Mouse (Mus musculus): ENCODE data around the gene Pus10.
A peak's percentile ranks its signal among the peaks of the same experiment; 100 is the strongest.

Gene Pus10

DNA sequence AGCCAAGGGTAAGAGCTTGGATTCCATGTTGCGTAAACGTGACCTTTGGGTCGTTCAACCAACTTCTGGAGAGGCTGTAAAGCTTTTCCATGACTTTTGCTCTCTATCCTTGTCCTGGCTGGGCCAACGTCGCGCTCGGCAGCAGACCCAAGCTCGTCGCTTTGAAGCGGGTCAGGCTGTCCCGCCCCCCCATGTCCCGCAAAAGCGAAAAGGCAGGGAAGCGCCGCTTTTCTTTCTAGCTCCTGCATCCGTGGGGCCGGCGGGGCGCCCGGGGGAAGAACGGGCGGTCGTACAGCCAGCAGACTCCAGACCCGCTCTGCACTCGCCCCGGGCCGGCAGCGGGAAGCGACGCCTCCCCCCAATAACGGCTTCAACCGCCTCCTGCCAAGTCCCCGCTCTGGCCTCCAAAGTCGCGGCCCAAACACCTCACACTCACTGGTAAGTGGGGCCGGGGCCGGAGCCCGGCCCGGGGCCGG lies at the start of gene Pus10:
Gene Pus10, plus strand, starts transcription at position 364 of the 476 bp plus-strand sequence.
- DNase-seq (ENCODE audit: low spot score in 2 of 2), result no peak

- DNase-seq (ENCODE audit: low spot score in 2 of 2), result no peak
Observed at GRCm38 (mm10) chr11:23618995-23619394, 46.5 kb upstream of the Pus10 start.

DNA sequence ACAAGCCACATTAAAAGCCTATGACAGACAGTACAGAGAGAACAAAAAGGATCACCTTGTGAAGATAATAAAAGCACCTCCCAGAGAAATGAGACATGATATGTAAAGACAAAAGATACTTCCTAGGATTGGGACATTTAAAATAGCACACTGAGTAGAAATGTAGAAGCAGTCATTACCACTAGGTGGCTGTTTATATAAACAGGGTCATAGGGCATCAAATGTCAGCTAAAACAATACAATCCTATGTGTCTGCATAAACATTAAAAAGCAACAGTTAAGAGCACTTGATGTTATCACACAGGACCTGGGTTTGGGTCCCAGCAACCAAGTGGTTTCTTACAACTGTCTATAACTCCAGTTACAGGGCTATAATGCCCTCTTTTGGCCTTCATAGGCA lies 34.8 kb upstream of the Pus10 start:
- DNase-seq (ENCODE audit: low spot score in 2 of 2), result no peak

- peak; percentile 30 to 73 for DNase-seq (ENCODE audit: low spot score in 2 of 2)
Observed at GRCm38 (mm10) chr11:23632945-23633878, 32.3 kb upstream of the Pus10 start, which contains the start of gene 0610010F05Rik. TSS of gene 0610010F05Rik (minus strand) at chr11:23633639.

GRCm38 (mm10) chr11:23633879-23634215 lies 31.6 kb upstream of the Pus10 start:
- DNase-seq (ENCODE audit: low spot score in 2 of 2), result no peak

DNA sequence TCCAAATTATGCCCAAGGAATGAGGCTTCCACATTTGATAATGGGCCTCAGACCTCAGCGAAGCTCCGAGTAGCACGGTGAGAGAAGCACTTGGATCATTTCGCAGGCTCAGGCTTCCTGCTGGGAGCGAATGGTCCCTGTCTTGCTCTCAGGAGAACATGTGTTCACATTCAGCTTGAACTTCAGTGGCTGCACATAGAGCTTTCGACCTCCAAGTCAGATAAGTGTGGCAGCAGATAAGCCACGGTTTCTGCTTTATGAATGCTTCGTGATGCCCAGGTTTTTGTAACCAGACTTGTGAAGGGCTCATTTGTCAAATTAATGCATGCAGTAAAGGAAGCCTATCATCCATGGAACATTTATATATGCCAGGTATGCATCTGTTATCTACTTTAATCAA lies 30.9 kb upstream of the Pus10 start:
- DNase-seq (ENCODE audit: low spot score in 2 of 2), result peak in 1 of 2 experiments; percentile 4

DNA sequence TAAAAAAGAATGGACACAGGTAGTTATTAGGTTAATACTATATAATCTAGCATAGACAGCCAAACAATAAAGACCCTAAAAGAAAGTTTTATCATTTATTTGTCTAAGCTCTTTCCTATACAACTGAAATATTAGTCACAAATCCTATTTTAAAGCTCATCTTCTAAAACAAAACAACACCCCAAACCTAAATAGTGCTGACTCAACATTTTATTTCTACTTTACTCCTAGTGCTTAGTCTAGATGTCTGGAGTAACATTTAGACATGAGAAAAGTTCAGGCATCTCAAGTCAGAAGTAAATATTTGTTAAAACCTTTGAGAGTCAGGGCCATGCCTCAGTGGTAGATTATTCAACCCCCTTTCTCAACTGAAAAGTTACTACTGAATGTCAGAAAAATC lies 18.0 kb upstream of the Pus10 start:
- no peak for DNase-seq (ENCODE audit: low spot score in 2 of 2)

DNA sequence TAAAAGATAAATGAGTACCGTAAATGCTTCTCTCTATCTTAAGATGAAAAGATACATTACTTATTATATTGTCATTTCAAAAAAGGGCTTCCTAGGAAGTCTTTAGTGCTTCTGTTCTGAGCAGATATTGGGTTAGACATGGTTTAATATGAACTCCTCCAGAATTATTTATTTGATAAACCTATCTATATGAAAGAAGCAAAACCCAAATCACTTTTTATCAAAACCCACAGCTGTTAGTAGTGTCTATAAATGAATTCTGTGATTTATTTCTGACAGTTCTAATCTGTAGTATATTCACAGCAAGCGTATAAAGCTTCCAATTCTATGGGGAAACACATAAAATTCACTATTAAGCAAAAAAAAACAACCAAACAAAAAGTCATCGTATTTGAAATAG lies 17.6 kb upstream of the Pus10 start:
- DNase-seq (ENCODE audit: low spot score in 2 of 2), result no peak

- no peak for DNase-seq (ENCODE audit: low spot score in 2 of 2)
Observed at GRCm38 (mm10) chr11:23653666-23654065, 11.8 kb upstream of the Pus10 start.

DNA sequence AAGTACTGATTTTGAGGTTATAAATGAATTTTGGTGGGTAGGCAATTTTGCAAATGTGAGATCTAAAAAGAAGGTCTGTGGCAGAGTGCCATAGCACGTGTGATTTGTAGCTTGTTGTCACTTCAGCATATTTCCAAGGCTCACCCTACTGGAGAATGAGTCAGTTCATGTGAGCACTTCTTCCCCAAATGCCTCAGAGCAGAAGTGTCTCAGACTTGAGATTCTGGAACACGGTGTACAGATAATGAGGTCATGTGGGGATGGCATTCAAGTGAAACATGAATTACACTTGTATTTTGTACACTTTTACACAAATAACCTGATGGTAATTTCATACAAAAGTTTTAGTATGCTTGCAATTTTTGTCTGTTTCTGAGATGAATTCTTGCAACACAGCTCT lies 7.7 kb upstream of the Pus10 start:
- no peak for DNase-seq (ENCODE audit: low spot score in 2 of 2)

DNA sequence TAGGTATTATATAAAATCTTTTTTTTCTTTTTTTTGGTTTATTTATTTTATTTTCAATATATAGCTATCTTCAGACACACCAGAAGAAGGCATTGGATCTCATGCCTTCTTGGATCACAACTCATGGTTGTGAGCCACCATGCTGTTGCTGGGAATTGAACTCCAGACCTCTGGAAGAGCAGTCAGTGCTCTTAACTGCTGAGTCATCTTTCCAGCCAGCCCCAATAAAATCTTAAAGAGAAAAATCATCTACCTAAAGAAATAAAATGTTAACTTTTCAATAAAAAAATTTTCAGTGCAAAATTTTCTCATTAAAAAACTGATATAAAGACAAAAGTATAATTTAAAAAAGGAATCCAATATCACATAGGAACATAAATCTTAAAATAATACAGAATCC lies 1.2 kb upstream of the Pus10 start:
- no peak for DNase-seq (ENCODE audit: low spot score in 2 of 2)

GRCm38 (mm10) chr11:23665798-23666501 lies 476 bp downstream of the Pus10 start, which contains the start of gene Pex13:
TSS of gene Pex13 (minus strand) at chr11:23665959.
- DNase-seq (ENCODE audit: low spot score in 2 of 2), result peak; percentile 65 to 87

DNA sequence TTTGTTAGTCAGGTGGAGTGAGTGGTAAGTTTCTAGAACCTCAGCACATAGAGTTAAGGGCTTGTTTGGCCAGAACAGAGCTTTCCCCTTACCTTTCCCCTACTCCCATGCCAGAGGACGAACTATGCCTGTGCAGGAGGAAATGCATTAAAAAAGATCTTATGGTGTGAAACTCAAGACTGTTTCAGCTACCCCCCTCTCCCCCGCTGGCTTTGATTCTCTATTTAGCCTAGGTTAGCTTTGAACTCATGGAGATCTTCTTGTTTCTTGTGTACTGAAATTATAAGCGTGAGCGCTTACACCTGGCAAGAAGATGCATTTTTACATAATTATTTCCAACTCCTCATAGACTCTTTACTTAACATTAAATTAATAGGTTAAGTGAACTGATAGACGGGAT lies 1.1 kb downstream of the Pus10 start:
- no peak for DNase-seq (ENCODE audit: low spot score in 2 of 2)

- no peak for DNase-seq (ENCODE audit: low spot score in 2 of 2)
Observed at GRCm38 (mm10) chr11:23667128-23667527, 1.7 kb downstream of the Pus10 start.

- no peak for DNase-seq (ENCODE audit: low spot score in 2 of 2)
Observed at GRCm38 (mm10) chr11:23672256-23672749, 6.8 kb downstream of the Pus10 start.

DNA sequence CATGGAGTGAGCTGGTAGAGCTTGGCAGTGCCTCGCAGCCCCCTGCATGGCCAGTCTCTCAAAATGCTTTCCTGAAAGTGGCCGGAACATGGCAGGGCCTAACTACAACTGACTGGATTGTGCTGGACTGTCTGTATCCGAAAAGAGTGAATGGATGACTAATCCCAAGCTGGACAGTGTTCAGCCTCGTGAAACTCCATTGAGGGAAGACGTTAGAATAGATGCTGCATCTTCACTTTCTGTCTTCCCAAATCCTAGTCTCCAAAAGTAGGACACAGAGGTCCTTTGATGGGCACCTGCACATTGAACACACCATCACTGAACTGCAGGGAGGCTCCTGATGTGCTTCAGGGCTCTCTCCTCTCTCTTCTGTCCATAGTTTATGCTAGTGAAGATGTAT lies 10.6 kb downstream of the Pus10 start:
- no peak for DNase-seq (ENCODE audit: low spot score in 2 of 2)

DNA sequence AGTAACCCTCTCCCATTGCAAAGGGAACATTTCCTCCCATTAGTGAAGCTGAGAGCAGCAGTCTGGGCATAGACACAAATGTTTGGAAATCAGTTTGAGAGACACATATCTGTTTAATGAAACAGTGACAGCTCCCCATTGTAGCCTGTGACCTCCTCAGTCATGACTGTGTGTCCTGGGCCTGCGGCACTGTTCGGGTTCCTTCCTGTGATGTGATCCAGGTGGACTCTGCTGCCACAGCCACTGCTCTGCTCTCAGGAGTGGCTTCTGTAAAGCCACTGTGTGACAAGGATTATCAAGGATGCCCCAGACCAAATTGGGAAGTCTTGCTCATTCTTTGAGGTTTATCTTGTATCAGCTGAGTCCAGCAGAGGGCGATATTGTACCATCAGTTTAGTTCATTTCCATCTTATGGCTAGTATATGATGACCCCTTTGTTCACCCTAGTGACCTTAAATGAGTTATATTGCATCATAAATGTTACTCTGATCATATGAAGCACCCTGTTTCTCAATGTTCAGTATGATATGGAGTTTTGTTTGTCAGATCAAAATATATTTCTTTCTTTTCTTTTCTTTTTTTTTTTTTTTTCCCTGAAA lies 13.7 kb downstream of the Pus10 start:
- DNase-seq (ENCODE audit: low spot score in 2 of 2), result peak in 1 of 2 experiments; percentile 76

DNA sequence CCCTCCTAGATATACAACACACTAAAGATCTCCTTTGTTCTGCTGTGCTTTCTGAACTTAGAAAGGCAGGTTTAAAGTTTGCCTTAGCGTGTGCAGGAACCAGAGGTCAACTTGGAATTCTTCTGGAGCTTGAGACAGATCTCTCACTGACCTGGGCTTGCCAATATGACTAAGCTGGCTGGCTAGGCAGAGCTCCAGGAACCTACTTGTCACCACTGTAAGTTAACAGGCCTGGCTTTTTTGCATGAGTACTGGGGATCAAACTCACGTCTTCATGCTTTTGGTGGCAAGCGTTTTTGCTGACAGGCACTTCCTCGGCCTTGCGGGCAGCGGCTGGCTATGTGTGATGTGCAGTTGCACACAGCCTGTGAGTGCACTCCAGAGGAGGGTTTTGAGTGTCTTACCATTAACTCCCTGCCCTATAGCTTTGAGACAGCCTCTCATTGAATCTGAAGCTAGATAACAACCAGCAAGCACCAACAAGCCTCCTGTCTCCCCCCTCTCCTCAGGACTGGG lies 15.0 kb downstream of the Pus10 start:
- no peak for DNase-seq (ENCODE audit: low spot score in 2 of 2)

DNA sequence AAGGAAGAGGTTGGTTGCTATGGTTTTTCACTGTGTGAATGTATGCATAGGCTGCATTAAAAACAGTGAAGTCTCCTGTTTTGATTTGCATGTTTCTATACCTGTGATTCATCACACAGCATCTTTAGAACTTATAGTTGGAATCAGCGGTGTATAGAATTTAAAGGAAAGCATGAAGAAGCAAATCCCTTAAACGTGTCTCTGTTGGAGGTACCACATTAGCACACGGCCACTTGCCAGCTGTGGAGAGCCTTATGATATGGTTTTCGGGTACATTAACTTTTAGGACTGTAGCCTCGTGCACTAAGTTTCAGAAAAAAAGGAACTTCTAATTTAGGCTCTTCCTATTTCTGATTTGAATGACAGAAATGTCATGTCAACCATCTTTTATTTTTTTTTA lies 17.1 kb downstream of the Pus10 start:
- no peak for DNase-seq (ENCODE audit: low spot score in 2 of 2)

- no peak for DNase-seq (ENCODE audit: low spot score in 2 of 2)
Observed at GRCm38 (mm10) chr11:23686671-23687070, 21.2 kb downstream of the Pus10 start.

DNA sequence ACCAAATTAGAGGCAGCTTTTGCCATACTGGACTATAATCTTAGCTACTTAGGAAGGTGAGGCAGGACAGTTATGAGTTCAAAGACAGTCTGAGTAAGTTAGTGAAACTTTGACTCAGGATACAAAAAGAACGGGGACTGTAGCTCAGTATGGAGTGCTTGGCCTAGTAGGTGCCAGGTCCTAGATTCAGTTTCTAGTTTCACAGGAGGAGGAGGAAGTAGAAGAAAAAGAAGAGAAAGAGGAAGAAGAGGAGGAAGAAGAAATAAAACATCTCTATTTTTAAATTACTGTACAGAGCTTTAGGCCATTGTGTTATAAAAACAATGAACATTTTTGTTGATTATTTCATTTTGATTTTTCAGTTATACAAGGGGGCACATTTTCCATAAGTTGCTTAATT lies 22.6 kb downstream of the Pus10 start:
- no peak for DNase-seq (ENCODE audit: low spot score in 2 of 2)

GRCm38 (mm10) chr11:23693286-23693685 lies 27.8 kb downstream of the Pus10 start:
- no peak for DNase-seq (ENCODE audit: low spot score in 2 of 2)
